Mouse (Mus musculus) gastrocnemius, postnatal 4 days (tissue): ENCODE results near the gene Podn. TPM values are rescaled to one million over a fixed set of nuclear protein-coding genes. Genes with fewer than 3 reads are reported as not detected.
A peak's percentile ranks its signal among the peaks of the same experiment; 100 is the strongest.
"Not testable (repeated sequence)": the region's sequence is repeated elsewhere in the genome, so short reads cannot be mapped to it uniquely, and the experiment has no call there.

Source experiments
- DNase-seq, 2 experiments: peaks; one replicate each; pipeline ENCODE4 v3.0.0; 2021 to 2022; ENCODE audit warnings: low spot score in 2 of 2, mixed read lengths in 2 of 2
- total RNA-seq, 2 experiments: library from RNA; stranded (reverse); gene quantifications; 2 replicates each; pipeline ENCODE4 v1.2.3; 2021

Podn gene
- total RNA-seq, 2 experiments from 2014 or later = 5.9 to 9.8 TPM

GRCm38 (mm10) chr4:108079191-108079590, 17.1 kb downstream of the Podn start:
- not testable (repeated sequence) for DNase-seq

- no peak for DNase-seq
Measured at GRCm38 (mm10) chr4:108077224-108077955, 18.9 kb downstream of the Podn start.

GRCm38 (mm10) chr4:108074204-108074823, 21.9 kb downstream of the Podn start:
- DNase-seq = no peak

- no peak for DNase-seq
Measured at GRCm38 (mm10) chr4:108072086-108072485, 24.2 kb downstream of the Podn start.

GRCm38 (mm10) chr4:108071235-108071901, 24.9 kb downstream of the Podn start:
- peak; percentile 90 to 97 for DNase-seq

- no peak for DNase-seq
Measured at GRCm38 (mm10) chr4:108070723-108071122, 25.5 kb downstream of the Podn start.

- no peak for DNase-seq
Measured at GRCm38 (mm10) chr4:108070286-108070685, 26.0 kb downstream of the Podn start.

GRCm38 (mm10) chr4:108068081-108068480, 28.2 kb downstream of the Podn start:
- DNase-seq = no peak

- DNase-seq = no peak
Measured at GRCm38 (mm10) chr4:108067261-108067660, 29.0 kb downstream of the Podn start.

GRCm38 (mm10) chr4:108066569-108066968, 29.7 kb downstream of the Podn start:
- no peak for DNase-seq

GRCm38 (mm10) chr4:108065176-108065844, 30.9 kb downstream of the Podn start:
- DNase-seq = no peak

- no peak for DNase-seq
Measured at GRCm38 (mm10) chr4:108063616-108064015, 32.6 kb downstream of the Podn start.

GRCm38 (mm10) chr4:108062524-108062923, 33.7 kb downstream of the Podn start:
- DNase-seq = no peak

- no peak for DNase-seq
Measured at GRCm38 (mm10) chr4:108060774-108061173, 35.5 kb downstream of the Podn start.

- no peak for DNase-seq
Measured at GRCm38 (mm10) chr4:108059601-108060379, 36.5 kb downstream of the Podn start.

- no peak for DNase-seq
Measured at GRCm38 (mm10) chr4:108058166-108058565, 38.1 kb downstream of the Podn start.

GRCm38 (mm10) chr4:108057247-108057646, 39.0 kb downstream of the Podn start:
- DNase-seq = no peak

- no peak for DNase-seq
Measured at GRCm38 (mm10) chr4:108055873-108056272, 40.4 kb downstream of the Podn start.

GRCm38 (mm10) chr4:108052673-108053072, 43.6 kb downstream of the Podn start:
- no peak for DNase-seq

- no peak for DNase-seq
Measured at GRCm38 (mm10) chr4:108051687-108052274, 44.5 kb downstream of the Podn start.
